Comparison of ENCODE assay signal across 8 mouse cellular contexts in genomic region chr10:17725037-17725584, GRCm38 (mm10). TPM values are rescaled to one million over a fixed set of nuclear protein-coding genes. Genes with fewer than 3 reads are reported as not detected.
A peak's percentile ranks its signal among the peaks of the same experiment; 100 is the strongest.
DNase-seq lines count a peak whose midpoint lies in the region; ATAC-seq lines count a peak whose summit lies in the region.

No protein-coding gene starts in this region.

- intact Hi-C loops in left cerebral cortex, postnatal 25 days (cut with DNase I): loop anchor here (10.0 kb wide), 2 partner anchors 1200 to 1550 kb away; no protein-coding TSS in a partner anchor

- H3K4me3 ChIP-seq in hindbrain, embryonic 11.5 days (ENCODE audit: low read depth, low read length): peak overlapping the region; percentile 98
- peak overlapping the region; percentile 95 for H3K4me3 ChIP-seq in midbrain, embryonic 14.5 days (replicated peaks; ENCODE audit: low read depth, low read length)

- no peaks in the 10 kb centered on the region; the same call in 1 of the 2 replicates for H3K4me1 ChIP-seq in hindbrain, embryonic 11.5 days (replicated peaks; ENCODE audit: control insufficient read depth, insufficient read depth, low read length)
- peaks cover 26% of the 10 kb centered on the region for H3K4me1 ChIP-seq in midbrain, embryonic 14.5 days (ENCODE audit: control insufficient read depth, insufficient read depth, low read length)

- no peaks in the 10 kb centered on the region for H3K36me3 ChIP-seq in hindbrain, embryonic 11.5 days (ENCODE audit: control insufficient read depth, insufficient read depth, low read length)
- no peaks in the 10 kb centered on the region for H3K36me3 ChIP-seq in midbrain, embryonic 14.5 days (ENCODE audit: control insufficient read depth, insufficient read depth, low read length)

- no peaks in the 10 kb centered on the region for H3K9me3 ChIP-seq in hindbrain, embryonic 11.5 days (ENCODE audit: control insufficient read depth, low read length)
- no peaks in the 10 kb centered on the region for H3K9me3 ChIP-seq in midbrain, embryonic 14.5 days (ENCODE audit: control insufficient read depth, low read length)

- no peak for ATAC-seq in hindbrain, embryonic 11.5 days (ENCODE audit: low FRiP score)
- no peak for ATAC-seq in midbrain, embryonic 14.5 days (ENCODE audit: low FRiP score, low TSS enrichment)
- no peak for ATAC-seq in inflammation-experienced regulatory T-cells, adult 6 months

- 19% methylated on average over 8 of the region's 8 CpGs for WGBS in hindbrain, embryonic 11.5 days
- 10% methylated on average over 8 of the region's 8 CpGs for WGBS in midbrain, embryonic 14.5 days

- no peak overlapping the region for H3K27ac ChIP-seq in hindbrain, embryonic 11.5 days (ENCODE audit: low read depth, low read length)
- peak overlapping the region; percentile 55; the same call in 1 of the 2 replicates for H3K27ac ChIP-seq in midbrain, embryonic 14.5 days (replicated peaks; ENCODE audit: low read depth, low read length)

- no peaks in the 10 kb centered on the region for H3K27me3 ChIP-seq in hindbrain, embryonic 11.5 days (ENCODE audit: control insufficient read depth, insufficient read depth, low read length)
- H3K27me3 ChIP-seq in midbrain, embryonic 14.5 days (ENCODE audit: control insufficient read depth, insufficient read depth, low read length): no peaks in the 10 kb centered on the region

- peak; percentile 15 to 16 for DNase-seq in left cerebral cortex, postnatal 25 days (ENCODE audit: low spot score in 2 of 2)
- DNase-seq in left cerebral cortex, adult 11 months (ENCODE audit: low spot score): no peak
- peak; percentile 48 for DNase-seq in embryo, embryonic 10.5 days (ENCODE audit: low spot score)
- peak; percentile 34 for DNase-seq in hindbrain, embryonic 11.5 days (ENCODE audit: low spot score)
- DNase-seq in midbrain, embryonic 14.5 days: peak; percentile 61
- DNase-seq in gastrocnemius, adult 8-10 months (ENCODE audit: low spot score in 2 of 2): no peak
- DNase-seq in natural killer cell, adult 2 months (ENCODE audit: low spot score in 2 of 2): no peak

- peak overlapping the region; percentile 97; the same call in 1 of the 2 replicates for H3K9ac ChIP-seq in hindbrain, embryonic 11.5 days (ENCODE audit: low read depth, low read length)
- peak overlapping the region; percentile 98 for H3K9ac ChIP-seq in midbrain, embryonic 14.5 days (replicated peaks; ENCODE audit: low read length)

- H3K4me2 ChIP-seq in hindbrain, embryonic 11.5 days (replicated peaks; ENCODE audit: low read depth, low read length): peak overlapping the region; percentile 66
- H3K4me2 ChIP-seq in midbrain, embryonic 14.5 days (ENCODE audit: low read length): peak overlapping the region; percentile 80

RNA-seq across cellular contexts. Expression of gene Cited2, which starts 2.1 kb away (rescaled TPM):
- total RNA-seq in left cerebral cortex, postnatal 25 days (2021): 10 to 100 TPM; 45.0 to 49.2 TPM
- 109 and 121 TPM in 2 replicates for polyA plus RNA-seq in hindbrain, embryonic 11.5 days (2014; fragmentation: Nextera tagmentation; extraction: Ambion mirVana)
- polyA plus RNA-seq in midbrain, embryonic 14.5 days (2014; fragmentation: Nextera tagmentation; extraction: Ambion mirVana): 71.2 and 71.7 TPM in 2 replicates
- 1 to 10 TPM; 5.5 to 8.0 (median 7.7) TPM for polyA plus RNA-seq in inflammation-experienced regulatory T-cells, adult 6 months (2017; shearing (Covaris generic))
- total RNA-seq in gastrocnemius, adult 8-10 months (2022): 10 to 100 TPM; 30.2 to 66.6 (median 41.0) TPM

Comparison
In these comparisons a context has a peak if more than half of its experiments do, and no peak if none do; other contexts are left out.
1. DNase-seq: peak in left cerebral cortex, postnatal 25 days (2 of 2), embryo, embryonic 10.5 days (single experiment), hindbrain, embryonic 11.5 days (single experiment) and midbrain, embryonic 14.5 days (single experiment); none in left cerebral cortex, adult 11 months (single experiment), gastrocnemius, adult 8-10 months (0 of 2) and natural killer cell, adult 2 months (0 of 2).